Mouse (Mus musculus): ENCODE measurements around the gene Olfr1000.
"Not testable (repeated sequence)": the region's sequence is repeated elsewhere in the genome, so short reads cannot be mapped to it uniquely, and the experiment has no call there.

Gene Olfr1000

GRCm38 (mm10) chr2:85611803-85612202 is at the start of gene Olfr1000:
Olfr1000 (minus strand) TSS chr2:85611903.
- in situ Hi-C loops (cut with MboI; ENCODE audit: low pct_unique_long_range_greater_than_20kb in 1 of 2, low sequenced_read_pairs in 2 of 2, unreplicated experiment in 1 of 2), result no loop called here

- in situ Hi-C loops (cut with MboI; ENCODE audit: low pct_unique_long_range_greater_than_20kb in 1 of 2, low sequenced_read_pairs in 2 of 2, unreplicated experiment in 1 of 2), result no loop called here
Observed at GRCm38 (mm10) chr2:85650604-85651003, 38.9 kb upstream of the Olfr1000 start, which contains the start of gene Olfr1002. Olfr1002 (minus strand) TSS chr2:85650704.

- in situ Hi-C loops (cut with MboI; ENCODE audit: low pct_unique_long_range_greater_than_20kb in 1 of 2, low sequenced_read_pairs in 2 of 2, unreplicated experiment in 1 of 2), result not testable (repeated sequence)
Observed at GRCm38 (mm10) chr2:85588648-85589047, 23.1 kb downstream of the Olfr1000 start, which contains the start of gene Olfr998. Olfr998 (plus strand) TSS chr2:85588948.

GRCm38 (mm10) chr2:85578915-85579314 is 32.8 kb downstream of the Olfr1000 start, which contains the start of gene Olfr996:
Olfr996 (plus strand) TSS chr2:85579215.
- in situ Hi-C loops (cut with MboI; ENCODE audit: low pct_unique_long_range_greater_than_20kb in 1 of 2, low sequenced_read_pairs in 2 of 2, unreplicated experiment in 1 of 2), result no loop called here

- in situ Hi-C loops (cut with MboI; ENCODE audit: low pct_unique_long_range_greater_than_20kb in 1 of 2, low sequenced_read_pairs in 2 of 2, unreplicated experiment in 1 of 2), result loop anchor here (10.0 kb wide), 1 partner anchor 436 kb away; no protein-coding TSS in a partner anchor
Observed at GRCm38 (mm10) chr2:85561187-85561586, 50.5 kb downstream of the Olfr1000 start.

GRCm38 (mm10) chr2:85560226-85560625 is 51.5 kb downstream of the Olfr1000 start:
- in situ Hi-C loops (cut with MboI; ENCODE audit: low pct_unique_long_range_greater_than_20kb in 1 of 2, low sequenced_read_pairs in 2 of 2, unreplicated experiment in 1 of 2), result loop anchor here (10.0 kb wide), 1 partner anchor 435 kb away; no protein-coding TSS in a partner anchor
